Mouse (Mus musculus) neural tube, embryonic 15.5 days (tissue): ENCODE results near the gene Gpr39. TPM values are rescaled to one million over a fixed set of nuclear protein-coding genes. Genes with fewer than 3 reads are reported as not detected.
"Not testable (repeated sequence)": the region's sequence is repeated elsewhere in the genome, so short reads cannot be mapped to it uniquely, and the experiment has no call there.

ENCODE experiments used
- ATAC-seq: fragments of 200-750 bp; cut with Nextera tagmentation; 2 replicates; pipeline ENCODE4 v1.8.0; 2017; ENCODE audit warnings: mild to moderate bottlenecking, moderate TSS enrichment, moderate library complexity; ENCODE audit not compliant: low FRiP score
- H3K27ac ChIP-seq: fragments of 300-500 bp; sonication (generic); replicated peaks from 2 replicates; pipeline ENCODE4 v1.5.1; 2015; ENCODE audit warnings: mild to moderate bottlenecking, inconsistent platforms
- H3K27me3 ChIP-seq: fragments of 300-500 bp; sonication (generic); replicated peaks from 2 replicates; pipeline ENCODE4 v1.6.1; 2015; ENCODE audit warnings: inconsistent platforms
- H3K36me3 ChIP-seq: fragments of 300-500 bp; sonication (generic); 2 replicates; pipeline ENCODE4 v1.6.1; 2015; ENCODE audit warnings: inconsistent platforms
- H3K4me1 ChIP-seq: fragments of 300-500 bp; sonication (generic); 2 replicates; pipeline ENCODE4 v1.6.1; 2015; ENCODE audit warnings: inconsistent platforms
- H3K4me2 ChIP-seq: fragments of 300-500 bp; sonication (generic); 2 replicates; pipeline ENCODE4 v1.6.1; 2015; ENCODE audit warnings: inconsistent platforms, mild to moderate bottlenecking, moderate library complexity
- H3K4me3 ChIP-seq: fragments of 300-500 bp; sonication (generic); replicated peaks from 2 replicates; pipeline ENCODE4 v1.5.1; 2015; ENCODE audit warnings: mild to moderate bottlenecking, inconsistent platforms
- H3K9ac ChIP-seq: fragments of 300-500 bp; sonication (generic); replicated peaks from 2 replicates; pipeline ENCODE4 v1.6.1; 2015; ENCODE audit warnings: mild to moderate bottlenecking, inconsistent platforms
- H3K9me3 ChIP-seq: fragments of 300-500 bp; sonication (generic); replicated peaks from 2 replicates; pipeline ENCODE4 v1.6.1; 2016; ENCODE audit warnings: inconsistent platforms
- WGBS: fragments of 180-500 bp; shearing (Covaris S2); methylation state at CpG from one replicate; pipeline ENCODE4 v1.1.7; 2015; ENCODE audit warnings: mixed read lengths; 5-methylcytosine and 5-hydroxymethylcytosine counted together
- polyA plus RNA-seq: library from polyadenylated mRNA; unstranded; fragments of >200 nt; fragmentation: Nextera tagmentation; extraction: Ambion mirVana; gene quantifications from 2 replicates; pipeline ENCODE4 v1.2.1, GENCODE M21; 2015

Gene Gpr39
- polyA plus RNA-seq = 0.10 and 0.54 TPM in 2 replicates

GRCm38 (mm10) chr1:125676790-125677273 is at the start of gene Gpr39:
Gene Gpr39, plus strand, starts transcription at chr1:125676995.
- H3K4me3 ChIP-seq = no peak within 1 kb of the TSS
- no peak within 1 kb of the TSS for H3K4me2 ChIP-seq
- no peaks in the 10 kb centered on the region for H3K27me3 ChIP-seq
- WGBS = 37% methylated on average over 15 of the region's 15 CpGs
- no peak within 1 kb of the TSS for H3K9ac ChIP-seq
- H3K4me1 ChIP-seq = 0 out of 2 replicates have a peak, but pooled peaks cover 6% of the 10 kb centered on the region
- H3K27ac ChIP-seq = no peak within 1 kb of the TSS
- no peaks in the 10 kb centered on the region for H3K36me3 ChIP-seq
- H3K9me3 ChIP-seq = no peaks in the 10 kb centered on the region
- no peak for ATAC-seq

GRCm38 (mm10) chr1:125639501-125640253 is 37.1 kb upstream of the Gpr39 start:
- Histone ChIP-seq H3K9me3 (no peaks in the 10 kb centered on the region), H3K4me1 (peaks cover 8% of the 10 kb centered on the region; the same call in 1 of the 2 replicates), H3K4me3 (no peak overlapping the region), H3K9ac (no peak overlapping the region), H3K27ac (peak overlapping the region; percentile 25; the same call in 1 of the 2 replicates), H3K36me3 (no peaks in the 10 kb centered on the region), H3K4me2 (no peak overlapping the region), H3K27me3 (no peaks in the 10 kb centered on the region)
- 32% methylated on average over 8 of the region's 8 CpGs for WGBS
- no peak for ATAC-seq

GRCm38 (mm10) chr1:125643643-125644042 is 33.2 kb upstream of the Gpr39 start:
- Histone ChIP-seq H3K27me3 (no peaks in the 10 kb centered on the region), H3K36me3 (no peaks in the 10 kb centered on the region), H3K27ac (no peak overlapping the region), H3K9me3 (no peaks in the 10 kb centered on the region), H3K4me1 (peaks cover 8% of the 10 kb centered on the region; the same call in 1 of the 2 replicates), H3K9ac (no peak overlapping the region), H3K4me2 (no peak overlapping the region), H3K4me3 (no peak overlapping the region)
- no peak for ATAC-seq
- 12% methylated on average over 1 of the region's 1 CpGs for WGBS

GRCm38 (mm10) chr1:125646816-125647215 is 30.0 kb upstream of the Gpr39 start:
- not testable (repeated sequence) for H3K4me3 ChIP-seq, H3K36me3 ChIP-seq, ATAC-seq, H3K9ac ChIP-seq, H3K4me2 ChIP-seq, H3K9me3 ChIP-seq, H3K4me1 ChIP-seq, H3K27ac ChIP-seq, H3K27me3 ChIP-seq
- 98% methylated on average over 2 of the region's 2 CpGs for WGBS

- 97% methylated on average over 4 of the region's 4 CpGs for whole genome bisulfite sequencing
- no peak overlapping the region for H3K27ac ChIP-seq
- H3K9me3 ChIP-seq = no peaks in the 10 kb centered on the region
- H3K4me2 ChIP-seq = no peak overlapping the region
- no peaks in the 10 kb centered on the region for H3K27me3 ChIP-seq
- H3K4me3 ChIP-seq = no peak overlapping the region
- H3K4me1 ChIP-seq = 0 out of 2 replicates have a peak, but pooled peaks cover 3% of the 10 kb centered on the region
- H3K9ac ChIP-seq = no peak overlapping the region
- H3K36me3 ChIP-seq = no peaks in the 10 kb centered on the region
- ATAC-seq = no peak
These were observed 28.8 kb upstream of the Gpr39 start for GRCm38 (mm10) chr1:125648011-125648410.

- no peak overlapping the region for H3K4me3 ChIP-seq
- H3K4me2 ChIP-seq = no peak overlapping the region
- H3K27me3 ChIP-seq = no peaks in the 10 kb centered on the region
- H3K36me3 ChIP-seq = no peaks in the 10 kb centered on the region
- no peaks in the 10 kb centered on the region for H3K9me3 ChIP-seq
- WGBS = 93% methylated on average over 3 of the region's 3 CpGs
- no peak overlapping the region for H3K9ac ChIP-seq
- H3K4me1 ChIP-seq = 0 out of 2 replicates have a peak, but pooled peaks cover 3% of the 10 kb centered on the region
- no peak for ATAC-seq
- no peak overlapping the region for H3K27ac ChIP-seq
These were observed 27.7 kb upstream of the Gpr39 start for GRCm38 (mm10) chr1:125649056-125649455.

- no peak for ATAC-seq
- 90% methylated on average over 1 of the region's 1 CpGs for WGBS
These were observed 23.8 kb upstream of the Gpr39 start for GRCm38 (mm10) chr1:125652836-125653594.

GRCm38 (mm10) chr1:125657416-125657815 is 19.4 kb upstream of the Gpr39 start:
- 86% methylated on average over 5 of the region's 5 CpGs for WGBS
- no peaks in the 10 kb centered on the region for H3K36me3 ChIP-seq
- no peak overlapping the region for H3K4me3 ChIP-seq
- no peaks in the 10 kb centered on the region for H3K4me1 ChIP-seq
- no peak overlapping the region for H3K9ac ChIP-seq
- no peaks in the 10 kb centered on the region for H3K9me3 ChIP-seq
- H3K4me2 ChIP-seq = no peak overlapping the region
- ATAC-seq = no peak
- H3K27ac ChIP-seq = no peak overlapping the region
- H3K27me3 ChIP-seq = no peaks in the 10 kb centered on the region

More at GRCm38 (mm10) chr1:125652836-125653594, 23.8 kb upstream of the Gpr39 start:
- Histone ChIP-seq H3K4me2 (no peak overlapping the region), H3K27me3 (no peaks in the 10 kb centered on the region), H3K9me3 (no peaks in the 10 kb centered on the region), H3K9ac (no peak overlapping the region), H3K4me3 (no peak overlapping the region), H3K36me3 (no peaks in the 10 kb centered on the region), H3K4me1 (0 out of 2 replicates have a peak, but pooled peaks cover 3% of the 10 kb centered on the region), H3K27ac (no peak overlapping the region)

- no peak for ATAC-seq
- Histone ChIP-seq H3K27ac (no peak overlapping the region), H3K9ac (no peak overlapping the region), H3K27me3 (no peaks in the 10 kb centered on the region), H3K4me2 (no peak overlapping the region), H3K36me3 (no peaks in the 10 kb centered on the region), H3K4me1 (no peaks in the 10 kb centered on the region), H3K4me3 (no peak overlapping the region), H3K9me3 (no peaks in the 10 kb centered on the region)
- 83% methylated on average over 4 of the region's 4 CpGs for WGBS
These were observed 16.6 kb upstream of the Gpr39 start for GRCm38 (mm10) chr1:125660151-125660550.

- no peak overlapping the region for H3K4me2 ChIP-seq
- WGBS = 97% methylated on average over 4 of the region's 4 CpGs
- H3K4me3 ChIP-seq = no peak overlapping the region
These were observed 15.9 kb upstream of the Gpr39 start for GRCm38 (mm10) chr1:125660901-125661300.

GRCm38 (mm10) chr1:125662058-125662457 is 14.7 kb upstream of the Gpr39 start:
- H3K27me3 ChIP-seq = no peaks in the 10 kb centered on the region
- no peaks in the 10 kb centered on the region for H3K9me3 ChIP-seq
- H3K9ac ChIP-seq = no peak overlapping the region
- ATAC-seq = no peak
- no peak overlapping the region for H3K27ac ChIP-seq
- WGBS = 93% methylated on average over 2 of the region's 2 CpGs
- H3K4me3 ChIP-seq = no peak overlapping the region
- H3K36me3 ChIP-seq = no peaks in the 10 kb centered on the region
- H3K4me1 ChIP-seq = no peaks in the 10 kb centered on the region
- no peak overlapping the region for H3K4me2 ChIP-seq

More at GRCm38 (mm10) chr1:125660901-125661300, 15.9 kb upstream of the Gpr39 start:
- H3K27me3 ChIP-seq = no peaks in the 10 kb centered on the region
- no peak for ATAC-seq
- H3K27ac ChIP-seq = no peak overlapping the region
- H3K9me3 ChIP-seq = no peaks in the 10 kb centered on the region
- no peaks in the 10 kb centered on the region for H3K4me1 ChIP-seq
- no peaks in the 10 kb centered on the region for H3K36me3 ChIP-seq
- H3K9ac ChIP-seq = no peak overlapping the region
